Mouse (Mus musculus) megakaryocyte, adult 5-6 weeks (primary cell): ENCODE results near the gene Snx33. TPM values are rescaled to one million over a fixed set of nuclear protein-coding genes. Genes with fewer than 3 reads are reported as not detected.
"Not testable (repeated sequence)": the region's sequence is repeated elsewhere in the genome, so short reads cannot be mapped to it uniquely, and the experiment has no call there.

Source experiments
- ATAC-seq: 2 replicates; pipeline ENCODE4 v1.8.0; 2016; ENCODE audit warnings: mild to moderate bottlenecking, inconsistent platforms; ENCODE audit not compliant: poor library complexity, severe bottlenecking
- total RNA-seq, 2 experiments: library from RNA; stranded (forward) in 1 of 2; stranded (reverse) in 1 of 2; fragments of 153-499, 151-499 nt in 1 of 2; fragments of 221-1000, 200-1000 nt in 1 of 2; gene quantifications; 2 replicates each; pipeline versions ENCODE4 v1.2.3 to v1.2.4; 2015 to 2017

Gene Snx33
- total RNA-seq (2015) (3.6 and 4.0 TPM in 2 replicates), total RNA-seq (2017) (2.2 and 3.1 TPM in 2 replicates)

DNA sequence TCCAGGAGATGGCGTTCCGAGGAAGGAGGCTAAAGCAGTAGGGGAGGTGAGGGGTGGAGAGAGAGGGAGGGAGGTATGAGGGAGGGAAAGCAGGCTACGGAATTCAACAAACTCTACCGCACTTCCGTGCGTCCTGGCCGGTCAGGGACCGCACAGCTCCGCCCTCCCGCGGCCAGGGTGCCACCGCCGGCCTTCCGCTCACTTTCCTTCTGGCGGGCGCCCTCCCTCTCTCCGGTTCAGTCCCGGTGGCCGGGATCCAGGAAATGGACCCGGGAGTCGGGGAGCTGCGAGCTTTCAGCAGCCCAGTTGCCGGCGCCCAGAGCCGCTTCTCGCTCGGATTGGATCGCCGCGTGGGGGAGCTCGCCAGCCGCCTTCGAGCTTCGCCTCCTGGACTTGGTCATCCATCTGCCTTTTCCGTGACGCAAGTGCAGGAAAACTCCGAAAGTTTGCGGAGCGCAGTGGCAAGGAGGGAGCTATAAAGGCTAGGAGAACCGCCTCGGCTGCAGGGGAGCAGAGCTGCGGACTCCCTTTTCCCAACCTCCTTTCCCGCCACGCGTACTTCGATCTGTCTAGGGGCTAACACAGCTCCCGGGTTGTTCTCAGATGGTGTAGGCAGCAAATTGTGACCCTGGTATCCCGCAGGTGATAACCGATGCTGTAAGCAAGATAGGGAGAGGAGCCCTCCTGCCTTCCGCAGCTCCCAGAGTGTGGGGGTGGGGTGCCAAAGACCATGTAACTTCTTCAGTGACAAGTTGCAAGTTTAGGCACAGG lies at the start of gene Snx33:
Snx33 (minus strand) TSS at position 331 of the 771 bp plus-strand sequence.
- peak; percentile 85 for ATAC-seq

DNA sequence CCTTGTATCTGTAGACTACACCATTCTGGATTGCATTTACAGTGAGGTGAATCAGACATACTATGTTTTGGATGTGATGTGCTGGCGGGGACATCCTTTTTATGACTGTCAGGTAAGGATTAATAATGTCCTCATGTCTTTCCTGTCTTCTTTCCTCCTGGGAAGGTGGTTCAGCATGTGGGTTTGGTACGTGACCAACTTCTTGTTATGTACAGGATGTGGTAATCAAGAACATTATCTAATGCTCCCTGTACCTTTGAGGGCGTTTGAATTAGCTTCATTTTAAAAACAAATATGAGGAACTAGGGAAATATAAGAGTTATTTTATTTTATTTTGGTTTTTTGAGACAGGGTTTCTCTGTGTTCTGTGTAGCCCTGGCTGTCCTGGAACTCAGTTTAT lies 47.0 kb upstream of the Snx33 start:
- no peak for ATAC-seq

DNA sequence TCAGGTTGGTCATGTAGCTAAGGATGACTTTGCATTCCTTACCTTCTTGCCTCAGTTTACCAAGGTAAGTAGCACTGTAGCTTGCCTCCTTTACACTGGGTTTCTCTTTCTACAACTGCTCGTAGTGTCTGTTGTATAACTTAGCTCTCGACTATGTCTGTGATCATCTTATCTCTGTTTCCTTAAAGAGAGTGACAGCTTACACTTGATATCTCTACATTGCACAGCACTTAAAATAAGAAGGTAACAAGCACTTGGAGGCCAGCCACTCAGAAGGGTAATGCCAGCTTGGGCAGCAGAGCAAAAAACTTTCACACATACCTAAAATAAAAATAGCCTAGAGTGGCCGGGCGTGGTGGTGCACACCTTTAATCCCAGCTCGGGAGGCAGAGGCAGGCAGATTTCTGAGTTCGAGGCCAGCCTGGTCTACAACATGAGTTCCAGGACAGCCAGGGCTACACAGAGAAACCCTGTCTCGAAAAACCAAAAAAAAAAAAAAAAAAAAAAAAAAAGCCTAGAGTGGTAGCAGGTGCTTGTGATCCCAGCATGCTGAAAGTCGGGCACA lies 45.9 kb upstream of the Snx33 start:
- no peak for ATAC-seq

DNA sequence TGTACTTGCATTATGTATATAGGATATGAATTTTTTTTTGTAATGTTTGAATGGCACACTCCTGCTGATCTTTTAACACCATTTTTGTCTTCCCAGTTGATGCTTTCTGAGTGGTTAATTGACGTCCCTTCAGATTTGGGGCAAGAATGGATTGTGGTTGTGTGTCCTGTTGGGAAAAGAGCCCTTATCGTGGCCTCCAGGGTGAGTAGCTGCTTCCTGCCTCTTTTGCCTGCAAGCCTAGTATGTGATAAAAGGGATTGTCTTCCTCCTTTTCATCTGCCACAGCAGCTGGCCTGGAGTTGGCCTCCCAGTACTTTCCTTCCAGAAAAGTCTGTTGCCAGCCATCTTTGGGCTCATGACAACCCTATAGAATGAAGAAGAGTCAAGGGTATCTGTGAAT lies 42.0 kb upstream of the Snx33 start:
- no peak for ATAC-seq

DNA sequence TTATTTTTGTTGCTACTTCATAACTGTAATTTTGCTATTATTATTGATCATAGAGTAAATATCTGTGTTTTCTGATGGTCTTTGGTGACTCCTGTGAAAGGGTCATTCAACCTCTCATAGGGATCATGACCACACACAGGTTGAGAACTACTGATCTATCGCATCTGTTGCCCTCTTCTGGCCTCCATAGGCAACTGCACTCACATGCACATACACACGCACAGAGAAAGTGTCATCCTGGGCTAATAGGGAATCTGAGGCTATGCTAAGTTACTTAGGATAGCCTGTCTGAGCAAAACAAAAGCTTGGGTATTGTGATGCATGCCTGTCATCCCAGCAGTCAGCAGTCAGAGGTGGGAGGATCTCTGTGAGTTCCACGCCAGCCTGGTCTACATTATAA lies 33.4 kb upstream of the Snx33 start:
- ATAC-seq: no peak

DNA sequence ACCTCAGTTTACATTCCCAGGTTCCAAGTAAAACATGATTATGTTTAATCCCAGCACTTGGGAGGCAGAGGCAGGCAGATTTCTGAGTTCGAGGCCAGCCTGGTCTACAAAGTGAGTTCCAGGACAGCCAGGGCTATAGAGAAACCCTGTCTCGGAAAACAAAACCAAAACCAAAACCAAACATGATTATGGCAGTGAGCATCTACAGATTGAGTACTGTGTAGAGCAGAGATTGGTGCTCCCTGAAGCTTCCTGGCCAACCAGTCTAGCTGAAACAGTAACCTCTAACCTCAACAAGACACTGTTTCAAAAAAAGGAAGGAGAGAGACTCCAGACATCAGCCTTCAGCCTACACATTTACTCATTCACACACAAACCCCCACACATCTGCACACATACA lies 30.5 kb upstream of the Snx33 start:
- ATAC-seq: no peak

DNA sequence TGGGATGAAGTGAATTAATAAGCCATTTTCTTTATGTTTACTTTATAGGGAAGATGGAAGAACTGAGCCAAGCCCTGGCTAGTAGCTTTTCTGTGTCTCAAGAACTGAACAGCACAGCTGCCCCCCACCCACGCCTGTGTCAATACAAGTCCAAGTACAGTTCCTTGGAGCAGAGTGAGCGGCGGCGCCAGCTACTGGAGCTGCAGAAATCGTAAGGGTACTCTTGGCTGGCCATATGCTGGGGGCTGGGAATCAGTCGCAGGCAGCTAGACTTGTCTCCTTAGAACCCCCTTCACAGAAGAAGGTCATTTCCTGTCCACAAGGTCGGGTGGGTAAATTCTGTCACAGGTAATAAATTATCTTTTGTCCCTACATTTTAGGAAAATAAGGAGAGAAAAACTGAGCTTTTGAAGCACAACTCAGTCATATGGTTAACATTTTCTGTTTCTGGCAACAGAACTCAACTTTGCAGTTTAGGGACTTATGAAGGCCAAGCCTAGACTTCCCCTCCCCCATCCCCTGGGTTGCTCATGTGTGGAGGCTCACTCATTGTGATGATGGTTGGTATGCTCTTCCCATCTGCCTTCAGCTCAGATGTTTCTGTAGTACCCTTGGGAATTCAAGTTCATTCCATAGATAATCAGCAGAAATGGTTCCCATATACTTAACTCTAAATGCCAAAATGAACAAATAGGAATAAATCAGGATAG lies 28.9 kb upstream of the Snx33 start:
- no peak for ATAC-seq

DNA sequence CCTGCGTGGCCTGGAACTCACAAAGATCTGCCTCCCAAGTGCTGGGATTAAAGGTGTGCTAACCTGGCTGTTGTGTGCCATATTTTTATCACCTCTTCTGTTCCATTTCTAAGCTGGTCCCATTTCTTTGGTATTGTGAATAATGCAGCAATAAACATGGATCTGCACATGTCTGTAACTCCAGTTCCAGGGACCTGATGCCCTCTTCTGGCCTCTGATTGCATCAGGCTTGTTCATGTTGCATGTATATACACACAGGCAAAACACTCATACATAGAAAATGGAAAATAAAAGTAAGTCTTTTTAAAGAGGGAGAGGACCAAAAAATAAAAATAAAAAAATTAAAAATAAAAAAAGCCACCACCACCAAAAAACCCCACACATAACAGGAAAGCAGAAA lies 25.4 kb upstream of the Snx33 start:
- no peak for ATAC-seq

DNA sequence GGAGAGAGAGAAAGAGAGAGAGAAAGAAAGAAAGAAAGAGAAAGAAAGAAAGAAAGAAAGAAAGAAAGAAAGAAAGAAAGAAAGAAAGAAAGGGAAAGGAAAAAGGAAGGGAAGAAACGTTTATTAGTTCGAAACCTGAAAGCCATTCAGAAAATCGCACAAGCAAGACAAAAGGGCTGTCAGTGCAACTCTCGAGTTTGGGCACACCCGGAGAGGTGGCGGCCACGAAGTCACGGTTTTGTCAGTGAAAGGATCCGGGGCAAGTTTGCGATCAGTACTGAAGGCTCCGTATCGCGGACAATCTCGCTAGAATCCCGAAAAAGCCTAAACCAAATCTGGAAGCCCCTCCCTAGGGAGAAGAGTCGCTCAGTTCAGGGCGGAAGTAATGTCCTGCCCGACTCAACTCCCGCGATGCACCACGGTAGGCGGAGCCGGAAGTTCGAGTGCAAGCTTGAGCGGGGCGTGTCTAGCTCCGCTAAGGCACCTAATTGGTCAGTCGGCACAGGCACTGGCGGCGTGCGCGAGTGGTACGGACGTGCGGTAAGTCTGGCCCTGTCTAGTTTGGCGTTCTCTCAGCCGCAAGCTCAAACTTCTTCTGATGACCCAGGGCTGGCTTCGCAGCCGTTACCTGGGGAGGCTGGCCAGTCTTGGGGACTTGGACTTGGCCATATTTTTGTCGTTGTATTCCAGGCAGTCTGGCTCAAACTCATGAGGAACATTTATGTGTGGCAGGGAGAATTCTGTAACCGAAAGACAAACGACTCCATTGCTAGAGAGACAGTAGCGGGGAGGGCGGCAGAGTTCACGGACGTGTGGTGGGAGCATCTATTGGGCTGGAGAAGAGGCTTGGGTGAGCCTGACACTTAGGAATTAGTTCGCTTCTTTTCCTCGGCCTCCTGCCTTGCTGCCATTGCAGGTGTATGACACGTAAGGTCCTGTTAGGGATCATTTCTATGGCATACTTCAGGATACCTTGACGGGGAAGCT lies 22.5 kb upstream of the Snx33 start, which contains the start of gene Snupn:
Snupn (plus strand) TSS at position 465 of the 987 bp plus-strand sequence.
- peak; percentile 100 for ATAC-seq

DNA sequence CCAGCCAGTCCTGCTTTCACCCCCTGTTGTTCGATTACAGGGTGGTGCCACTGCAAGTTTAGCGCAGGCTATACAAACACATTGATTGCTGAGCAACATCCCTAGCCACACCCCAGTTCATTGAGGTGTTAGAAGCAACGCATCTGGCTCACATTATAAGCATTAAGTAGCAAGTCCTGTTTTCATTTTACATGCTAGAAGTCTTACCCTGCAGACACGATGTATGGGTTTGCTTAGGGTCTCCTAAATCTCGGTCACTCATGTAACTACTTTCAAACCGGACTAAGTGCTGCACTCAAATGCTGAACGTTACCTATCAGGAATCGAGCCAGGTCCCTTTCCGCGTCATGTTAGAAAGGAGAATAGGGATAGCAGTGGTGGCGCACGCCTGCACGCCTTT lies 21.6 kb upstream of the Snx33 start:
- ATAC-seq: no peak

DNA sequence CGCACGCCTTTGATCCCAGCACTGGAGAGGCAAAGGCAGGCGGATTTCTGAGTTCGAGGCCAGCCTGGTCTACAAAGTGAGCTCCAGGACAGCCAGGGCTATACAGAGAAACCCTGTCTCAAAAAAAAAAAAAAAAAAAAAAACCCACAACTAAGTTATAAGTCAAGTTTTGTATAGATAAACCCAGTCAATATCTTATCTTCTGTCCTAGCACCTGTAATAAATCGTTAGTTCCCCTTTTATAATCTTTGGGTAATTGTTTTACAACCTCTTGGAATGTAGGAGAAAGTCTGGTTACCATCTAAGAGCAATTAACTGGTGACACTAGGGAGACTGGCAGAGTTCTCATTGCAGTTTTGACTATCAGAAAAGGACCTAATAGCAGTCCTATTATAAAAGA lies 20.5 kb upstream of the Snx33 start:
- ATAC-seq: not testable (repeated sequence)

DNA sequence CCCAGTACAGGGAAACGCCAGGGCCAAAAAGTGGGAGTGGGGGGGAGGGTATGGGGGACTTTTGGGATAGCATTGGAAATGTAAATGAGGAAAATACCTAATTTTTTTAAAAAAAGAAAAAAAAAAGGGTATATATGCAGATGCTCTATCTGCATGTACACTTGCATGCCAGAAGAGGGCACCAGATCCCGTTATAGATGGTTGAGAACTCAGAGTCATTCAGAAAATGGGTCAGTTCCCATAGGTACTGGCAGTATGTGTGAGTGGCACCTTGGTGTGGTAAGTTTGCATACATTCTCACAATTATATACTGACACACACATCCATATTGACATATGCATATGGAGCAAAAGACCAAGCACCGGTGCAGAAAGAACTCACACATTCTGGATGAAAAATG lies 19.3 kb upstream of the Snx33 start:
- ATAC-seq: not testable (repeated sequence)

DNA sequence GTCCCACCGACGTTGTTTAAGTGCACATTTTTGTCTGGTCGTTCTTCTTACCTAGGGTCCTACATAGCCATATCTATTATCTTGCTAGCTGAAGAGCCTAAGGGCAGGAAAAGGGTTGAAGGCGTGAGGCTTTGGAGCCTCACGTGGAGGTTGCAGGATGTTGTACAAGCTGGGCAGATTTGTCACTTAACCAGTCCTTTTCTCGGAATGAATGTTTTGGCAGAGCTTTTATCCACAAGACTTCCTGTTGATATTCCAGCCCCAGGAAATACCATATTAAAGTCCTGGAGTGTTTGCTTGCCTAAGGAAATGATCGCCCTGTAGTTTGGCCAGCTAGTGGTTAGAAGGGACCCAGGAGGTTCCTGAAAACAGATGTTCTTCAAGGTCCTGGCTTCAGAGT lies 10.2 kb upstream of the Snx33 start:
- no peak for ATAC-seq

DNA sequence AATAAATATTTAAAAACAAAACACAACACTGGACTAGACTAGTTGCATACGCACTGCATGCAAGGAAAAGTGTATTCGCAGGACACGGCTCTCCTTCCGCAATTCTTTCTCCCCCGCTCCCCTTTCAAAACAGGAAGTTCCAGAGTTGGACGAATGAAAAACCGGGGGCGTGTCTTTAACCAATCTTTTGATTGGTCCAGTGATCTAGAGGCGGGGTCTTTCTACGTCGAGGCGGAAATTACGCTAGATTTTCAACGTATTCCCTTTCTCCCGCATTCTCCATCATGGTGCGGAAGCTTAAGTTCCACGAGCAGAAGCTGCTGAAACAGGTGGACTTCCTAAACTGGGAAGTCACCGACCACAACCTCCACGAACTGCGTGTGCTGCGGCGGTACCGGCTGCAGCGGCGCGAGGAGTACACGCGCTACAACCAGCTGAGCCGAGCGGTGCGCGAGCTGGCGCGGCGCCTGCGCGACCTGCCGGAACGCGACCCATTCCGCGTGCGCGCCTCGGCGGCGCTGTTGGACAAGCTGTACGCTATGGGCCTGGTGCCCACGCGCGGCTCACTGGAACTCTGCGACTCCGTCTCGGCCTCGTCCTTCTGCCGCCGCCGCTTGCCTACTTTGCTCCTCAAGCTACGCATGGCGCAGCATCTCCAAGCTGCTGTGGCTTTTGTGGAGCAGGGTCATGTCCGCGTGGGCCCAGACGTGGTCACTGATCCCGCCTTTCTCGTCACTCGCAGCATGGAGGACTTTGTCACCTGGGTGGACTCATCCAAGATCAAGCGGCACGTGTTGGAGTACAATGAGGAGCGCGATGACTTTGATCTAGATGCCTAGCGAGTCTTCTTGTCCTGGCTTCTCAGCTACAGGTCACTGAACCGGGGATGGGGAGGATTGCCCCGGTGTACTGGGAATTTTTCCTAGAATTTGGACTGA lies 9.3 kb upstream of the Snx33 start, which contains the start of gene Imp3:
Imp3 (plus strand) TSS at position 253 of the 938 bp plus-strand sequence.
- ATAC-seq: peak; percentile 96

DNA sequence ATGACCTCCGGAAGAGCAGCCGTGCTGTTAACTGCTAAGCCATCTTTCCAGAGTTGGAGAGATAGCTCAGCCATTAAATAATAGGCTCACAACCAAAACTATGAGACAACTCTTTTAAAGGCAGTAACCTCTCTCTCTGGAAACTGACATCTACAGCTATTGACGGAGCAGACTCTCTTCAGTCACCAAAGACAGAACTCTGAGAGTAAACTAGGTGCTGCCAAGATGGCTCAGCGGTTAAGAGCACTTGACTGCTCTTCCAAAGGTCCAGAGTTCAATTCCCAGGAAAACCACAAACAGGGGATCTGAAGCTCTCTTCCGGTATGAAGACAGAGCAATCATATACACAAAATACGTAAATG lies 8.7 kb upstream of the Snx33 start:
- ATAC-seq: no peak

DNA sequence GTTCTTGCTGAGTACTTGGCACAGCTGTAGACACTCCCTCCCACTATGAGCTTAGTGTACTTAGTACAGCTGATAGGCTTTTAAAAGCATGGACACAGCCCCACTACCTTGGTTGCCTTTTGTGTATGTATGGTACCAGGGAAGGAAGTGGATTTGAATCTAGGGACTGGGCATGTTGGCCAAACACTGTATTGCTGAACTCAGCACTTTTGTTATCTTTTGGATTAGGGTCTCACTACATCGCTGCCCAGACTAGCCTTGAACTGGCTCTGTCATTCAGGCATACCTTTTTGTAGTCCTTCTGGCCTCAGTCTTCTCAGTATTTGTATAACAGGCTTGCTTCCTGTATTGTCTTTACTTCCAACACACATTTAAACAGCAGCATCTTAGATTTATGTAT lies 2.4 kb upstream of the Snx33 start:
- no peak for ATAC-seq

DNA sequence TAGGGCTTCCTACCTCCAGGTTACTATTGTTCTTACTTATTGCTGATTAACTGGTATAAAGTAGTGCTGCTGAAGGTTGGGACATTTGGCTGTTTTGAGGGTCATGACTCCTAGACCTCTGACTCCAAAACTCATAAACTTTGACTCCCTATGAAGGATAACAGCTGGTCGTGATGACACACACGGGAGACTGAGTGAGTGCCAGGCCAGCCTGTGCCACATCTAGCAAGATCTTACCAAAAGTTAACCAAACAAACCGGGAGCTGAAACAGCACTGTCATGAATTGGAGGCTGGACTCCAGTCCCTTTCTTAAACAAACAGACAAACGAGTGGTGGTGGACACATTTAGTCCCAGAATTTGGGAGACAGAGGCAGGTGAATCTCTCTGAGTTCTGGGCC lies 1.3 kb upstream of the Snx33 start:
- no peak for ATAC-seq

DNA sequence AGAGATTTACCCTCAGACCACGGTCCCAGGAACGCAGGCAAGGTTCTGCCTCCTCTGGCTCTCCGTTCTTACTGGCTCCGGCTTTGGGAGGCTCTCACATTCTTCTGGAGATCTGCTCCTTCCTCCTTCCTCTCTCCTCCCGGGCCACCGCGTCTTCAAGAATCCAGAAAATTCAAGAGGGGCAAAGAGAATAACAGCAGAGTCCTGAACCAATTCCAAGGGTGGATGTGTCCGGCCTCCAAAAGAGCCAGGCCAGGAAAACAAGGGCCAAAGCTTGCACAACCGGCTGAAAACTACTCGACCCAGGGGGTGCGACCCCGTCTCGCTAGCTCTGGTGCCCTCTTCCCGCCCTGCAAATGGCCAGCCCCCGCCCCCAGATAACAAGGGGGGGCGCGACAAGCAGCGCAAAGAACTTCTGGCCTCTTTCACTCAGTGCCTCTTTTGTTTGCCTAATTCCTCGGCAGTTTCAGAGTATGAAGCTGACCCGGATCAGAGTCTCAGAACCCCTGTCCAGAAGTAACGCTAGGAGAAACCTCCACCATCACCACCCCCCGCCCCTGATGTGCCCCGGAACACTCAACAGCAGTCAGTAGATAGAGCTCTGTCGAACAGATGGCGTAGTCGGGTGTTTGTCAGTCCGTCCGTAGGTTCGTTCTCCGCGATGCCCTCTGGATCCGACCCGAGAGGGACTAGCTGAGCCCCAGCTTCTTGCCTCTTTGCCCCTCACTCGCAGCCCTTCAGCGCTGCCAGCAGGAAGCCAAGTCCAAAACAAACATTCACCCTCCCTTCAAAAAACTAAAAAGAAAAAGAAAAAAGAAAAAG lies 769 bp downstream of the Snx33 start:
- ATAC-seq: peak; percentile 39

DNA sequence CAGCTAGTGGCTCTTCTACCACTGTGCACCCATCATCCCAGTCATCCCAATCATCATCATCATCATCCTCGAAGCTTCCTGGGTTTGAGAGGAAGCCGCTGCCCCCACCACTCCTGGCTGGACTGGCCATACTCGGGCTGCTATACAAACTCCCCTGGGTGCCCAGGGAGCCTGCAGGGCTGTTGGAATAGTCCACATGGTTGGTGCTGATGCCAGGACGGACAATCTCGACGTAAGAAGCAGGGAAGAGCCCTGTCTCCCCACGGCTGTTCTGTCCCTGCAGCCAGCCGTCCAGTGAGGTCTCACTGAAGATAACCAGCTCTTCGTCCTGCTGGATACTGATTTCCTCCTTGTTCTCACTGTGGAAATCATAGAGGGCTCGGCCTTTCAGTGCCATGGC lies 1.8 kb downstream of the Snx33 start:
- no peak for ATAC-seq
